Mouse (Mus musculus): ENCODE results near the gene C77080. TPM values are rescaled to one million over a fixed set of nuclear protein-coding genes. Genes with fewer than 3 reads are reported as not detected.
A peak's percentile ranks its signal among the peaks of the same experiment; 100 is the strongest.

C77080 gene
- polyA plus RNA-seq, 1 experiment from 2014 or later, result 3.6 TPM

GRCm38 (mm10) chr4:129283226-129283625 is 22.0 kb upstream of the C77080 start:
- DNase-seq (ENCODE audit: low spot score), result no peak
- Histone ChIP-seq H3K4me3 (ENCODE audit: low read depth, low read length) (no peak overlapping the region), H3K4me2 (replicated peaks; ENCODE audit: low read depth, low read length) (no peak overlapping the region), H3K4me1 (replicated peaks; ENCODE audit: control insufficient read depth, insufficient read depth, low read length) (peaks cover 7% of the 10 kb centered on the region), H3K27me3 (ENCODE audit: control insufficient read depth, insufficient read depth, low read length) (peaks cover 11% of the 10 kb centered on the region; the same call in 1 of the 2 replicates), H3K9ac (ENCODE audit: low read depth, low read length) (no peak overlapping the region), H3K36me3 (ENCODE audit: control insufficient read depth, insufficient read depth, low read length) (no peaks in the 10 kb centered on the region), H3K9me3 (ENCODE audit: control insufficient read depth, low read length) (no peaks in the 10 kb centered on the region), H3K27ac (ENCODE audit: low read depth, low read length) (no peak overlapping the region)
- 85% methylated on average over 5 of the region's 5 CpGs for WGBS
- no peak for ATAC-seq (ENCODE audit: low FRiP score)

DNA sequence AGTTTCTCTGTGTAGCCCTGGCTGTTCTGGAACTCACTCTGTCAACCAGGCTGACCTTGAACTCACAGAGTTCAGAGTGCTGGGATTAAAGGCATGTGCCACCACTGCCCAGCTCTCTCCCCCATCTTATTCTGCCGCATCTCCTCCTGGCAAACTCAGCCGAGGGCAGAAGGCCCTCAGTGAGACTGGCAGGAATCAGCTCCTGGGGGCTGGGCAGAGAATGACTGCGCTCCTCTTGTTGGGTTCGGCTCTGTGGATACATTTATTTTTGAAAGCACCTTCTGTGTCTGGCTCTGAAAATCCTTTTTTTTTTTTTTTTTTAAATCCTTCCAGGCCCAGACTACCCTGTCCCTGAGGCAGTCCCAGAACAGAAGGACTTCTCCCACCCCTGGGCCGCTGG is 21.6 kb upstream of the C77080 start:
- no peak for DNase-seq (ENCODE audit: low spot score)
- no peaks in the 10 kb centered on the region for H3K36me3 ChIP-seq (ENCODE audit: control insufficient read depth, insufficient read depth, low read length)
- H3K4me2 ChIP-seq (replicated peaks; ENCODE audit: low read depth, low read length), result no peak overlapping the region
- ATAC-seq (ENCODE audit: low FRiP score), result no peak
- WGBS, result 85% methylated on average over 5 of the region's 5 CpGs
- H3K27ac ChIP-seq (ENCODE audit: low read depth, low read length), result no peak overlapping the region
- H3K9me3 ChIP-seq (ENCODE audit: control insufficient read depth, low read length), result no peaks in the 10 kb centered on the region
- H3K9ac ChIP-seq (ENCODE audit: low read depth, low read length), result no peak overlapping the region
- H3K27me3 ChIP-seq (ENCODE audit: control insufficient read depth, insufficient read depth, low read length), result peaks cover 11% of the 10 kb centered on the region; the same call in 1 of the 2 replicates
- peaks cover 7% of the 10 kb centered on the region for H3K4me1 ChIP-seq (replicated peaks; ENCODE audit: control insufficient read depth, insufficient read depth, low read length)
- no peak overlapping the region for H3K4me3 ChIP-seq (ENCODE audit: low read depth, low read length)

DNA sequence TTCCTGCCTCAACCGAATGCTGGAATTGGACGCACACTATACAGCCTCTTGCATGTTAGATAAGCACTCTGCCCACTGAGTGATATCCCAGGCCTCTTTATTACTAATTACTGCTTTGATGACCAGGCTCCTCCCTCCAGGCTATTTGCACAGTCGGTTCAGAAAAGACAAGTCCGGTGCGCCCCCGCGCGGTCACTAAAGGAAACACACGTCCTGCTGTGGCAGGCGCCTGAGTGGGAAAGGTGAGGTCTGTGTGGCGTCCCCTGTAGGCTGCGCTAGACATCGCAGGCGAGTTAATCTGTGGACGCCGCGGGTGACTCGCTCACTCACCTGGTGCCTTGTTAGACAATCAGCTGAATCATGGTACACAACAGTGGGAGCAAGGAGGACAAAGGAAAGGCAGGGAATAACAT is 15.3 kb upstream of the C77080 start:
- WGBS, result 1% methylated on average over 18 of the region's 18 CpGs
- peak; percentile 96 for DNase-seq (ENCODE audit: low spot score)
- H3K4me1 ChIP-seq (replicated peaks; ENCODE audit: control insufficient read depth, insufficient read depth, low read length), result no peaks in the 10 kb centered on the region

GRCm38 (mm10) chr4:129272756-129273046 is 11.5 kb upstream of the C77080 start:
- Histone ChIP-seq H3K27me3 (ENCODE audit: control insufficient read depth, insufficient read depth, low read length) (no peaks in the 10 kb centered on the region), H3K4me2 (replicated peaks; ENCODE audit: low read depth, low read length) (no peak overlapping the region), H3K4me3 (ENCODE audit: low read depth, low read length) (no peak overlapping the region), H3K9me3 (ENCODE audit: control insufficient read depth, low read length) (no peaks in the 10 kb centered on the region), H3K36me3 (ENCODE audit: control insufficient read depth, insufficient read depth, low read length) (no peaks in the 10 kb centered on the region), H3K9ac (ENCODE audit: low read depth, low read length) (no peak overlapping the region), H3K4me1 (replicated peaks; ENCODE audit: control insufficient read depth, insufficient read depth, low read length) (no peaks in the 10 kb centered on the region), H3K27ac (ENCODE audit: low read depth, low read length) (no peak overlapping the region)
- DNase-seq (ENCODE audit: low spot score) (no peak), ATAC-seq (ENCODE audit: low FRiP score) (no peak)
- WGBS, result 47% methylated on average over 5 of the region's 5 CpGs

More for the DNA sequence above, 15.3 kb upstream of the C77080 start:
- no peak overlapping the region for H3K9ac ChIP-seq (ENCODE audit: low read depth, low read length)
- H3K4me2 ChIP-seq (replicated peaks; ENCODE audit: low read depth, low read length), result no peak overlapping the region
- H3K27ac ChIP-seq (ENCODE audit: low read depth, low read length), result no peak overlapping the region
- no peaks in the 10 kb centered on the region for H3K36me3 ChIP-seq (ENCODE audit: control insufficient read depth, insufficient read depth, low read length)
- H3K27me3 ChIP-seq (ENCODE audit: control insufficient read depth, insufficient read depth, low read length), result no peaks in the 10 kb centered on the region
- H3K9me3 ChIP-seq (ENCODE audit: control insufficient read depth, low read length), result no peaks in the 10 kb centered on the region
- H3K4me3 ChIP-seq (ENCODE audit: low read depth, low read length), result no peak overlapping the region
- ATAC-seq (ENCODE audit: low FRiP score), result no peak; the same call in 1 of the 2 replicates

DNA sequence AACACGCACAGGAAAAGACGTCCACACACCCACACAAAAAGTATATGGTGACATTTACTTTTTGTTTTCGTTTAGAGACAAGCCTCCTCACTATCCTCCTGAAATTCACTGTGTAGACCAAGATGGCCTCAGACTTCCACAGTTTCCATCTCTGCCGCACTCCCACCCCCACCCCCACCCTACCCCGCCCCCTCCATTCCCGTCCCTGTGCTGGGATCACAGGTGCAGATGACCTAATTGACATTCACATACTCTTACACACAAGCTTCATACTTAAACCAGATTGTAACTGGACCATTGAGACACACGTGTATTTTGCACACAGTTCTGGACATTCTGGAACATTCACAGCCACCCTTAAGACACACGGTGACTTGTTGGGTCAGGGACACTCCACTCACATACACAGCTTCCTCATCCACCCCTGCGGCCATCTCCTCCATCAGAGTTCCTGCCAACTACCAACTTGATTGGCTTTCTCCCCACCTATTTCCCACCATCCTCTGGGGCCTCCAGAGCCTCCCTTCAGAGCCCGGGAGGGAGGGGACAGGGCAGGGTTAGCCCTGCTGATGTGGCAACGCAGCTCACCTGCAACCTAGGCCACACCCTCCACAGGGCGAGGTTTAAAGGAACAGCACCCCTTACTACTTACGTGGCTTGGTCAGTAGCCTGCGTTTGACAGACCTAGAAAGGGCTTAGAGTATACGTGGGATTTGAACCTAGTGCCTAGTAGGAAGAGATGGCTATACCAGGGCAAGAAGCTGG is 11.0 kb upstream of the C77080 start:
- WGBS, result 20% methylated on average over 15 of the region's 15 CpGs
- H3K4me3 ChIP-seq (ENCODE audit: low read depth, low read length), result no peak overlapping the region
- H3K9ac ChIP-seq (ENCODE audit: low read depth, low read length), result no peak overlapping the region
- H3K4me1 ChIP-seq (replicated peaks; ENCODE audit: control insufficient read depth, insufficient read depth, low read length), result no peaks in the 10 kb centered on the region
- no peak for ATAC-seq (ENCODE audit: low FRiP score)
- H3K9me3 ChIP-seq (ENCODE audit: control insufficient read depth, low read length), result no peaks in the 10 kb centered on the region
- no peaks in the 10 kb centered on the region for H3K36me3 ChIP-seq (ENCODE audit: control insufficient read depth, insufficient read depth, low read length)
- no peak for DNase-seq (ENCODE audit: low spot score)
- H3K4me2 ChIP-seq (replicated peaks; ENCODE audit: low read depth, low read length), result no peak overlapping the region
- no peaks in the 10 kb centered on the region for H3K27me3 ChIP-seq (ENCODE audit: control insufficient read depth, insufficient read depth, low read length)
- H3K27ac ChIP-seq (ENCODE audit: low read depth, low read length), result no peak overlapping the region

GRCm38 (mm10) chr4:129268698-129269097 is 7.5 kb upstream of the C77080 start:
- H3K27ac ChIP-seq (ENCODE audit: low read depth, low read length), result no peak overlapping the region
- no peaks in the 10 kb centered on the region for H3K27me3 ChIP-seq (ENCODE audit: control insufficient read depth, insufficient read depth, low read length)
- no peak overlapping the region for H3K4me2 ChIP-seq (replicated peaks; ENCODE audit: low read depth, low read length)
- DNase-seq (ENCODE audit: low spot score) (no peak), ATAC-seq (ENCODE audit: low FRiP score) (no peak)
- 63% methylated on average over 1 of the region's 1 CpGs for WGBS
- H3K36me3 ChIP-seq (ENCODE audit: control insufficient read depth, insufficient read depth, low read length), result no peaks in the 10 kb centered on the region
- H3K4me1 ChIP-seq (replicated peaks; ENCODE audit: control insufficient read depth, insufficient read depth, low read length), result no peaks in the 10 kb centered on the region
- H3K9me3 ChIP-seq (ENCODE audit: control insufficient read depth, low read length), result no peaks in the 10 kb centered on the region
- H3K4me3 ChIP-seq (ENCODE audit: low read depth, low read length), result no peak overlapping the region
- no peak overlapping the region for H3K9ac ChIP-seq (ENCODE audit: low read depth, low read length)

- Histone ChIP-seq H3K4me2 (replicated peaks; ENCODE audit: low read depth, low read length) (no peak overlapping the region), H3K36me3 (ENCODE audit: control insufficient read depth, insufficient read depth, low read length) (no peaks in the 10 kb centered on the region), H3K27ac (ENCODE audit: low read depth, low read length) (no peak overlapping the region), H3K4me1 (replicated peaks; ENCODE audit: control insufficient read depth, insufficient read depth, low read length) (no peaks in the 10 kb centered on the region), H3K27me3 (ENCODE audit: control insufficient read depth, insufficient read depth, low read length) (no peaks in the 10 kb centered on the region), H3K9ac (ENCODE audit: low read depth, low read length) (no peak overlapping the region), H3K4me3 (ENCODE audit: low read depth, low read length) (no peak overlapping the region), H3K9me3 (ENCODE audit: control insufficient read depth, low read length) (no peaks in the 10 kb centered on the region)
- WGBS, result 72% methylated on average over 5 of the region's 5 CpGs
- DNase-seq (ENCODE audit: low spot score) (no peak), ATAC-seq (ENCODE audit: low FRiP score) (no peak)
Measured at GRCm38 (mm10) chr4:129266821-129267220, 5.6 kb upstream of the C77080 start.

GRCm38 (mm10) chr4:129266191-129266590 is 5.0 kb upstream of the C77080 start:
- no peak for ATAC-seq (ENCODE audit: low FRiP score)
- H3K4me3 ChIP-seq (ENCODE audit: low read depth, low read length), result no peak overlapping the region
- 98% methylated on average over 4 of the region's 4 CpGs for WGBS
- H3K9me3 ChIP-seq (ENCODE audit: control insufficient read depth, low read length), result no peaks in the 10 kb centered on the region
- no peak overlapping the region for H3K9ac ChIP-seq (ENCODE audit: low read depth, low read length)
- no peaks in the 10 kb centered on the region for H3K36me3 ChIP-seq (ENCODE audit: control insufficient read depth, insufficient read depth, low read length)
- no peak overlapping the region for H3K4me2 ChIP-seq (replicated peaks; ENCODE audit: low read depth, low read length)
- no peaks in the 10 kb centered on the region for H3K27me3 ChIP-seq (ENCODE audit: control insufficient read depth, insufficient read depth, low read length)
- no peak overlapping the region for H3K27ac ChIP-seq (ENCODE audit: low read depth, low read length)
- DNase-seq (ENCODE audit: low spot score), result no peak
- no peaks in the 10 kb centered on the region for H3K4me1 ChIP-seq (replicated peaks; ENCODE audit: control insufficient read depth, insufficient read depth, low read length)

All from hindbrain, embryonic 11.5 days (tissue).